Mouse (Mus musculus) liver, adult 2 months (tissue): ENCODE measurements around the gene Gm1604a. TPM values are rescaled to one million over a fixed set of nuclear protein-coding genes. Genes with fewer than 3 reads are reported as not detected.
"Not testable (repeated sequence)": the region's sequence is repeated elsewhere in the genome, so short reads cannot be mapped to it uniquely, and the experiment has no call there.

Experiments used
- DNase-seq: peaks from one replicate; pipeline ENCODE4 v3.0.0-alpha.2; 2011; ENCODE audit warnings: low read depth, low spot score; ENCODE audit errors: extremely low read depth
- H3K27ac ChIP-seq: fragments of 200-500 bp; replicated peaks from 2 replicates; pipeline ENCODE4 v1.5.1; 2012; ENCODE audit warnings: low read depth, mild to moderate bottlenecking, control low read depth, inconsistent platforms, low read length; ENCODE audit not compliant: insufficient read depth
- H3K27me3 ChIP-seq: fragments of 200-500 bp; 2 replicates; pipeline ENCODE4 v1.6.1; 2012; ENCODE audit warnings: mild to moderate bottlenecking, moderate library complexity, low read length, inconsistent platforms; ENCODE audit not compliant: control insufficient read depth, insufficient read depth
- H3K36me3 ChIP-seq: fragments of 200-500 bp; 2 replicates; pipeline ENCODE4 v1.6.1; 2012; ENCODE audit warnings: low read length, inconsistent platforms; ENCODE audit not compliant: control insufficient read depth, insufficient read depth
- H3K4me1 ChIP-seq: fragments of 200-500 bp; 2 replicates; pipeline ENCODE4 v1.6.1; 2011; ENCODE audit warnings: low read length; ENCODE audit not compliant: control insufficient read depth, insufficient read depth
- H3K4me3 ChIP-seq: fragments of 200-500 bp; 2 replicates; pipeline ENCODE4 v1.5.1; 2011; ENCODE audit warnings: low read depth, mild to moderate bottlenecking, control low read depth, low read length, moderate library complexity; ENCODE audit not compliant: insufficient read depth
- H3K79me2 ChIP-seq: fragments of 200-500 bp; 2 replicates; pipeline ENCODE4 v1.6.1; 2012; ENCODE audit warnings: inconsistent platforms, mild to moderate bottlenecking, low read length, moderate library complexity; ENCODE audit not compliant: control insufficient read depth, insufficient read depth
- H3K9ac ChIP-seq: fragments of 200-500 bp; 2 replicates; pipeline ENCODE4 v1.6.1; 2012; ENCODE audit warnings: low read depth, mild to moderate bottlenecking, control low read depth, inconsistent platforms, low read length
- CTCF ChIP-seq: fragments of 200-500 bp; IDR thresholded peaks from 2 replicates; pipeline ENCODE4 v1.5.1; 2011; ENCODE audit warnings: low read depth, low read length, control low read depth
- WGBS: fragments of 180-500 bp; shearing (Covaris S2); methylation state at CpG from one replicate; pipeline ENCODE4 v1.1.7; 2018; 5-methylcytosine and 5-hydroxymethylcytosine counted together
- polyA plus RNA-seq: library from polyadenylated mRNA; depleted of rRNA; stranded (reverse); fragments of >200 nt; gene quantifications from 2 replicates; pipeline ENCODE4 v1.2.3, GENCODE M21; 2012
- total RNA-seq: library from RNA; depleted of rRNA; stranded (reverse); fragments of >200 nt; gene quantifications from 2 replicates; pipeline ENCODE4 v1.2.3, GENCODE M21; 2014

Gene Gm1604a
- total and polyA plus RNA-seq, 2 experiments = not detected

DNA sequence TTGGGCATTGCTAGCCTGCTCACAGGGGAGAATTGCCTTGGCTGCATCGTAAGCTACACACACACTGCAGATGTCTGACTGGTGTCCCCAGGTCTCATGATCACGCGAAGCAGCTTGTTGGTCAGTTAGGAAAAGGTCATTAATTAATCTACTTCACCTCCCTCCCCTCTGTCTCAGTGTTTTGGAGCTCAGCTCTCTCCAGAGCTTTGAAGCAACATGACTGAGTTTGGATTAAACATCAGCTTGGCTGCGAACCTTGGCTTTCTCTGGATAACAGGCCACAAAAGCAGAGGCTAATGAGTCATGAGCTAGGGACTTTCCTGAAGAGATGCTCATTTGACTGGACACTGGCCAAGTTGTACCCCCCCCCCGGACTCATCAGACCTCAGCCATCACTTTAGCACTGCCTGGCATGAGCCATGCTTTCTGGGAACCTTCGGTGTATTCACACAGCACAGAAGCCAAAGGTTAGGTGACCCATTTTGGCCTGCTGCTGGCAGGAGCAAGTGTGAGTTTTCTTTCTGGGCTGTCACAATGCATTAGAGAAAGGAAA is 5.3 kb downstream of the Gm1604a start:
- not testable (repeated sequence) for DNase-seq

DNA sequence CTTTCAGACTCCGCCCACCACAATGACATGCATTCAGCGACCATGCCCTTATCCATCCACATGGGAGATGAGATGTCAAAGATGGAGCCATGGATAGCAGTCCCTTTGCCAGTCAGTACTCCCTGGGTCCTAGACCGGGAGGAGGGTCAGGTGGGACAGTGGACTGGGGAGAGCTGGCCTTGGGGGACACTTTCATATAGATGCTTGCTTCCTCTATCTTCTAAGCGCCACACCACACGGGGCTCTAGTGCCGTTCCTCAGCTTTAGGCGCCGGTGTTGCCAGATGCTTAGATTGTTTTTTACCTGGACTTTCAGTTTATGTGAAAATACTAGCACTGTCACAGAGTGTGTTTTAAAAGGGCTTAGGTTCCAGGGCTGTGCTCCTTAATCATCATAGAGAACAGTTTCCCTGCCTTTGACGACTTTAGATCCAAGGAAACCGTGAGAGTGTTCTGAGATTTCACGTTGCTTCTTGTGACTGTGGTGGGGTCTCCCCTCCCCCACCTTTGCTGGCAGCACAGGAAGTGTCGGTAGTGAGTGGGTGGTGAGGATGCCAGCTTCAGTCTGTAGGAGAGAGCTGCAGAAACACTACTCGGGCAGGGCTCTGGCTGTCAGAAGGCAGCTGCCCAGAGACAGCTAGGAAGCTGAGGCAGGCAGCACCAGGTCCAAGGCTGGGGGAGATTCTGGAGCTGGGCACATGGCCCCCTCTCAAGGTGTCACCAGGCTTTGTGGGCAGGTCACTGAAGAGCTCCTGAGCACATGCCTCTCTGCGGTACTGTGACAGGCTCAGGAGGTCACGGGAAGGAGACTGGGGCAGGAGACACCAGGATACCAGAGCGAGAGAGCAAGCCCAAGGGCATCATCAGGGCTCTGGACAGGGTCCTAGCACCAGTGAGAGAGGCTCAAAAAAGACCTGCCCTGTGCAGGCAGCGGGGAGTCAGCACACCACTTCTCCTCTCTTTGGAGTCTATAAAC is 8.1 kb downstream of the Gm1604a start:
- not testable (repeated sequence) for DNase-seq, H3K4me3 ChIP-seq, H3K36me3 ChIP-seq, H3K9ac ChIP-seq, H3K27me3 ChIP-seq, H3K79me2 ChIP-seq, H3K4me1 ChIP-seq, H3K27ac ChIP-seq
- 60% methylated on average over 3 of the region's 17 CpGs for WGBS

More for the DNA sequence above, 5.3 kb downstream of the Gm1604a start:
- not testable (repeated sequence) for H3K9ac ChIP-seq, H3K4me1 ChIP-seq, H3K79me2 ChIP-seq, H3K4me3 ChIP-seq, H3K27ac ChIP-seq, H3K36me3 ChIP-seq, H3K27me3 ChIP-seq
- 34% methylated on average over 3 of the region's 6 CpGs for WGBS

DNA sequence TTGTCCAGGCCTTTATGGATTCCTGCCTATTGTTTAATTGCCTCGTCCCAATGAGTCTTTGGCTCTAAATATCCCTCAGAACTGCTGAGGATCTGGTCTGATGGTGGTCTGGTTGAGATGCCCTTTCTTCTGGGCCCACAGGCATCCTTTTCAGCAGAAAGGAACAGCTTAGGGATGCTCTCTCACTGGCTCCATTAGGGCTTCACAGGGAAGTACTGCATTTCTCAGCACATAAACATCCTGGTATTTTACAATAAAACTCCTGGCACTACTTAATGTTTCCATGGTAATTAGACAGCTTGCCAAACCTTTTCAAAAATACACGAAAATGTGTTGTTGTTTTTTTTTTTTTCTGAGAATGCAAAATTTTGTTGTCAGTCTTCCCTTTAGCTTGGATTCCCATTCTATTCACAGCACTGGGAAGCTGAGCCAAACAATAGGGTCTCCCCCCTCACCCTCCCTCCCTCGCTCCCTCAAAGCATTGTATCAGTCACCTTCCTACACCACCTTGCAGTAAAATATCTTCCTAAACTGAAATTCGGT is 43.7 kb downstream of the Gm1604a start:
- not testable (repeated sequence) for DNase-seq, H3K4me3 ChIP-seq, H3K4me1 ChIP-seq, H3K9ac ChIP-seq, H3K36me3 ChIP-seq, H3K27me3 ChIP-seq, H3K27ac ChIP-seq, H3K79me2 ChIP-seq
- 63% methylated on average over 3 of the region's 4 CpGs for WGBS

DNA sequence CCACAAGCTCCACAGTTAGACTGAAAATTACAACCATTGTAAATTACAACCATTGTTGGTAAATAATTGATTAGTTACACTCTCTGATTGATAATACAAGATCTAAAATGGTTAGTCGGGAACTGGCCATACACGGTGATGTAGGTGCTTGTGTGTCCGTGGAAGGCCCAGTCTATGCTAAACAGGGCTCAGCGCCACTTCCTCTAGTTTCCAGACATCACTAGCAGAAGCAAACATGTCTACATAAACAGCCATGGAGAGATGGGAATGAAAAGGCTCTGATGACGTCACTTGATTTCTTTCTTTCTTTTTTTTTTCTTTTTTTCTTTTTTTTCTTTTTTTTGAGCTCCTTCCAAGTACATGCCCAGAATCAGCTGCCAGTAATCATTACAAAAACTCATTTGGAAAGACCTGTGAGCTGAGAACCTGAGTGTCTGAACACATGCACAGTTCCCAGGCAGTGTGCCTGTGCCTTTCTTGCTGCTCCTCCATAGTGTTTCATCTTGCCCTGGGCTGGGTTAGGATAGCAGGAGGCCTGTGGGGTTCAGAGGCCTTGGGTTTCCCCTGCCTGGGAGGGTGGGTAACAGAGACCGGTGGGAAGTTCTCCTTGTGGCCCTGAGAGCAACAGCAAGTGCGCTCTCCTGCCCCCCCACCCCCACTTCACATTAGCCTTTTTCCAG is 44.3 kb downstream of the Gm1604a start:
- not testable (repeated sequence) for H3K9ac ChIP-seq, H3K79me2 ChIP-seq, H3K27ac ChIP-seq, H3K4me3 ChIP-seq, H3K4me1 ChIP-seq, H3K27me3 ChIP-seq, DNase-seq, H3K36me3 ChIP-seq
- 91% methylated on average over 4 of the region's 7 CpGs for WGBS

DNA sequence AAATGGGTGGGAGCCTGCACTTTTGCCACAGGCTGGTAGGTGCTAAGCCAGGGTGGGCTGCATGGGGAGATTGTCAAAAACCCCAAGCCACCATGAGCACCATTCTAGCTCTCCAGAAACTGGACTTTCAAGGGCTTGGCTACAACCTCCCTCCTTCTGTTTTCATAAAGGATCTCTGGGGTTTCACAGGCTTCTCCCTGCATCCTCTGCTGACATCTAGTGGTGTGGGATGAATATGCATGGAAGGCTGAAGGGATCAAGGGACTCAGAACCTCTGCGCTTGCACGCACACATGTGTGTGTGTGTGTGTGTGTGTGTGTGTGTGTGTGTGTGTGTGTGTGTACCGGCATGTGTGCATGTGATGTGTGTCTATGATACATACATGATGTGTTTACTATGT is 49.1 kb downstream of the Gm1604a start:
- H3K4me1 ChIP-seq, H3K36me3 ChIP-seq, H3K9ac ChIP-seq, H3K4me3 ChIP-seq, H3K79me2 ChIP-seq, H3K27ac ChIP-seq, H3K27me3 ChIP-seq: not testable (repeated sequence)
- 25% methylated on average over 3 of the region's 3 CpGs for WGBS
- peak; percentile 24; the same call in 1 of the 2 replicates for TF ChIP-seq CTCF
- DNase-seq = peak; percentile 6

DNA sequence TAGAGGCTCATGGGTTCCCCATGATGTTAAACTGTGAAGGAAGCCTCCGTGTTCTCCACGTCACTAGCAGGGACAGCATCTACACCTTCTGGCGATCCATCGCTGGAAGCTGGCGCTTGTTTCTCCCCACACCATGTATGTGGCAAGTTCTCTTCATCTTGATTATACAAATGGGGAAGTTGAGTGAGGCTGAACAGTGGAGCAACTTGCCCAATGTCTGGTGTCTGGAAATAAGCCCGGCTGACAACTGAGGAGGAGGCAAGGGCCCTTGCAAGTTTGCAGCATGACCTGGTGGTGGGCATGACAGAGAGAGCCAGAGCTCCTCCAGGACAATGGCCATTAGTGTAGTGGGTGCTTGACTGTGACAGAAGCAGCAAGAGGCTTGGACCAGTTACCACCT is 50.2 kb downstream of the Gm1604a start:
- H3K4me1 ChIP-seq, H3K27me3 ChIP-seq, DNase-seq, H3K9ac ChIP-seq, H3K79me2 ChIP-seq, H3K36me3 ChIP-seq, H3K4me3 ChIP-seq, H3K27ac ChIP-seq: not testable (repeated sequence)
- 81% methylated on average over 5 of the region's 6 CpGs for WGBS

DNA sequence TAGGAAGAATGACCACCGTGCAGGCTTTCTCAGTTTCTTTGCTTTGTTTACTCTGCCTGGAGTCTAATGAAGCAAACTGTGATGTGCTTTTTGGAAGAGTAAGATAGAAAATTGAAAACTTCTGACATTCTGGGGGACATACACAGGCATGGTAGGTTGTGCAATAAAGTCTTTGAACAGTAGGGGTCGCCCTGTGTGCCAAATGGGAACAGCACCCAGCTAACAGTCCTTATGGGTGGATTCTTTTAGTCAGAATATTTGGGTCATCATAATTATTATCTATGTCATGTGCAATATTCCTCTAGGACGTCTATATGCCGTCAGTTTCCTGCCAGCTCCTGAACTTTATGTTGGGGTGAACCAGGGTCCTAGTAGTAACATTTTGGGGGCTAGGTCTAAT is 54.2 kb downstream of the Gm1604a start:
- H3K36me3 ChIP-seq, H3K27me3 ChIP-seq, H3K79me2 ChIP-seq, H3K27ac ChIP-seq, H3K9ac ChIP-seq, H3K4me3 ChIP-seq, DNase-seq, H3K4me1 ChIP-seq: not testable (repeated sequence)
- WGBS = 0% methylated on average over 1 of the region's 4 CpGs

DNA sequence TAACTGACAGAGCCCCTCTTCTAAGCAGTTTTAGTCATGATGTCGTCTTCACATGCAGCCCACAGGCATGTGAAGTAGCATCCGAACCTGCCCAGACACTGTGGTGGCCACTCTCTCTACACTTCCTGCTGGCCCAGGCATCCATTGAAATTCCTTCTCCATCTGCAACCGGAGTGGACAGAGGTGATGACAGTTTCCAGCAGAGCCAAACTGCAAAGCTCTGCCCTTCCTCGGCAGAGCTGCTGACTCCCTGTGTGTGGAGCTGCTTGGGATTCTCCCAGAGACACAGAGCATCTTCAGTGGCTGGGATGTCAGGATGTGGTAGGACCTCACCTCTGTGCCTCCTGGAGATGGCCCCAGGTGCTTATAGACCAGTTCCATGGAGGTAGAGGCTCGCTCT is 59.2 kb downstream of the Gm1604a start:
- not testable (repeated sequence) for DNase-seq, H3K27me3 ChIP-seq, H3K79me2 ChIP-seq, H3K27ac ChIP-seq, H3K4me3 ChIP-seq, H3K4me1 ChIP-seq, H3K9ac ChIP-seq, H3K36me3 ChIP-seq
- WGBS = no CpG with 5 or more reads among the region's 5 CpGs
